Mouse (Mus musculus): ENCODE measurements at regions not wholly inside any gene's neighbourhood (a gene's known extent, or its start where the extent isn't known, plus 50 kb on each side); places are given as distances from the start of the nearest gene placed in this dataset.

GRCm38 (mm10) chr16:30775740-30776700 is 176.5 kb downstream of the Fam43a start:
- DNase-seq (ENCODE audit: low spot score), result no peak

- no peak for DNase-seq (ENCODE audit: low spot score)
Observed at GRCm38 (mm10) chr16:30777416-30777815, 177.9 kb downstream of the Fam43a start.

DNA sequence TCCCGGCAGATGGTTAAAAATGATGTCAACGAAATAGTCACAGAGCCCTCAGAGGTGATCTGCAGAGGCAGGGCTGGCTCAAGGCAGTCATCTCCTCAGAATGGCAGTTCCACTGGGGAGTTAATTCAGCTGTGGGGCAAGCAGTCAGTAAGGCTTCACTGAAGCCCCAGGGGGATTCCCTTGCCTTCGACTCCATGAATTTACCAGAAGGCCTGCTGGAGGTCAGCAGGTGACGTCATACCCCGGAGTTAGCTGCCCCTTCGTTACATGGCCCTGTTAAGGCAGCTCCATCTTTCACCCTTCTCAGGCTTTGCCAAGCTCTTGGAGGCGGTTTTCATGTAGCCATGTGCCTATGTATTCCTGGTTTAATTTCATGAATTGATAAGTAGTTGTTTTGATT is 178.6 kb downstream of the Fam43a start:
- no peak for DNase-seq (ENCODE audit: low spot score)

DNA sequence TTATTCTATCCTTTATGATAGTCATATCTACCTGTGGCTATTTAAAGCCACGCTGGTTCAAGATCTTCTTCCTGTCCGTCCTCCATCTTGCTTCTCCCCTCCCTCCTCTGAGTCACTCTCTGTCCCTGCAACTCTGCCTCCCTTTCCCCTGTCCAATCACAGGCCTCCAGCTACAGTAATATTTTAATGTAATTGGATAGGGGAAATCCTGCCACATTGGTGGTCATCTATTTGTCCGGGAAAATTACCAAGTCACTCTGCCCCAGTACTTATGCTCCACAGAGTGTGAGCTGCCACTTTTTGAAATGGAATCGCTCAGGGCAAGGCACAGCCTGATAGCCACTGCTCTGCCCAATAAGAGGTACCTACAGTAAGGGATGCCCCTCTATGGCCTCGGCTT is 179.4 kb downstream of the Fam43a start:
- DNase-seq (ENCODE audit: low spot score), result no peak

GRCm38 (mm10) chr16:30784261-30784660 is 184.7 kb downstream of the Fam43a start:
- no peak for DNase-seq (ENCODE audit: low spot score)

GRCm38 (mm10) chr16:30784949-30785348 is 185.4 kb downstream of the Fam43a start:
- DNase-seq (ENCODE audit: low spot score), result no peak

- DNase-seq (ENCODE audit: low spot score), result no peak
Observed at GRCm38 (mm10) chr16:30786060-30786459, 186.5 kb downstream of the Fam43a start.

- DNase-seq (ENCODE audit: low spot score), result no peak
Observed at GRCm38 (mm10) chr16:30787351-30787750, 187.8 kb downstream of the Fam43a start.

GRCm38 (mm10) chr16:30788321-30788781 is 188.8 kb downstream of the Fam43a start:
- no peak for DNase-seq (ENCODE audit: low spot score)

DNA sequence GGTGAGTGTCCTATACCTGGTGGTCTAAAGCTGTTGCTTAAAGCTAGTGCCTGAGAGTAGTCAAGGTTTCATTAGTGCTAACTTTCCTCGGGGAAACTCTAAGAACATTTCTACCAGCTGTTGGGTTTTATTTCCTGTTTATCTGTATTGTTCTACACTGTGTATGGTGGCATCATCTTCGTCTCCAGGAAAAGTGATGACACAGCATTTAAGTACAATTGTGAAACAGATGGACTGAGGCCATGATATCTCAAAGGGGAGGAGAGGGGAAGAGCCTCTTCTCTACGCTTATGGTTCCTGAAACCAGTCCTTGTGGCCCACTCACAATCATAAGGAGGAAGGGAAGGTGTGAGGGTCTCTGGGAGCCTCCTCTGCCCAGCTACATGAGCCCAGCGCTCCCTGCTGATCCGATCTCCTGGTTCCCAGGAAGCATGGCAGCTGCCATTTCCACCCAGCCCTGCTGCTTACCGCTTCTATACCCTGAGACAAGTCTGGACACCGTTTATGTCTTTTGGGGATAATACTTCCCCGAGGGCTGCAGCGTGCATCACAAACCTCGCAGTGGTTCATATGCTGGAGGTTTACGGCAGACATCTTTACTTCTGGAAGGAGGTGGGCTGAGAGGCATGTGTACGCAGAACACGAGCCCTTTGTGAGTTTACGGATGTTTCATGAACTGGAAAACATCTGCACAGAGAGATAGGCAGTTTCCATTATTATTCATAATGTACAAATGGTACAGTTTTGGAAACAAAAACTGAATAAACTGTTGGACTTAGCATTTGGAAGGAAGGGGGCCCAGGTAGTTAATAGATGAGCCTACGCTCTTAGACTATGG is 189.6 kb downstream of the Fam43a start:
- no peak for DNase-seq (ENCODE audit: low spot score)

DNA sequence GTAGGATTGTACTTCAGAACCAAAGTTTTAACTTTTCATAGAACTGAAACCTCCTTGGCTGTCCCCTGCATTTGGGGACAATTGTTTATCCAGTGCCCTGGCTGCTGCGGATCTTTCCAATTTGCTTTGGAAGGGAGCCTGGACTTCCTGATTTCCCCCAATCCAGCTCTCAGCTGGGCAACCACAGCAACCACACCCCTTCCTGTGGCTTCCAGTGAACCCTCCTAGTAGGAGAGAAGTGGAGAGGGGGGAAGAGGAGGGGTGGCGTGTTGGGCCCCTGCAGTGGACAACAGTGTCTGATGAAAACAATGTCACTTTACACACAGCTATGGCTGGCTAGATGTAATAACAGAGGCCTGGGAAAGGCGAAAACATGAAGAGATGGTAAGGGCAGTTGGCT is 190.5 kb downstream of the Fam43a start:
- DNase-seq (ENCODE audit: low spot score), result no peak

GRCm38 (mm10) chr16:30790551-30791001 is 191.1 kb downstream of the Fam43a start:
- no peak for DNase-seq (ENCODE audit: low spot score)

DNA sequence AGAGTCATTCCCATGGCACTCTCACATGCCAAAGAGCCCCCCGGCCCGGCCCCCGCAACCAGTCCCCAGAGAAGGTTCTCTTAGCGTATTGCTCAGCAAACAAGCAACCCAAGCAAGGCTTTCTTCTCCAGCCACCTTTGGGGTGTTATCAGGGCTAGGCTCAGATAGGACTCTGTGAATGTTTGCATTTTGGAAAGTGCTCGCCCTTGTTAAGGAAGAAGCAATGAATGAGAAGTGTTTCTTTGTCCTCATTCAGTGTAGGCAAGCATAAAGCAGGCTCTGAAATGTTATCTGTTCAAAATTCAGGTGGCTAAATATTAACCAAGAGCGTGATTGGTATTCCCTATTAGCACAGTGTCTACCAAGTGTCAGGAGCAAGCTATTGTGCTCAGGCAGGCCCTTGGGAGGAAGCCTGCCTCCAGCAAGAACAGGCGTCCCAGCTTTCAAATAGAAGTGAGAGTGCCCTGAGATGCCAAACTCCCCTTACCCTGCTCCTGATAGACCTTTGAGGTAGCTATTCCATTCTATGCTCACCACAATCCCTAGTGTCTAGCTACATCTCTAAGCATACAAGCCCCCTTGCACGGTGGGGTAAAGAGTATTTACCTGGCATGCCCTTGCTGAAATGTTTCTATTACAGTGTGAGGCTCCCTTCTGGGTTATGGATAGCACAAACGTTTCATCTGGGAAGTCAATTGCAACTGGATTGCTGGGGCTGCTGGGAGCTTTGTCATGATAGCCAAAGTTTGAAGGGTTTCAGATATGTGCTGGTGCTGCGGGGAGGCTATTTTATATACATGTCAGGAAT is 191.7 kb downstream of the Fam43a start:
- DNase-seq (ENCODE audit: low spot score), result no peak

GRCm38 (mm10) chr16:30792738-30793377 is 193.3 kb downstream of the Fam43a start:
- DNase-seq (ENCODE audit: low spot score), result no peak

- DNase-seq (ENCODE audit: low spot score), result no peak
Observed at GRCm38 (mm10) chr16:30793378-30793753, 193.8 kb downstream of the Fam43a start.

DNA sequence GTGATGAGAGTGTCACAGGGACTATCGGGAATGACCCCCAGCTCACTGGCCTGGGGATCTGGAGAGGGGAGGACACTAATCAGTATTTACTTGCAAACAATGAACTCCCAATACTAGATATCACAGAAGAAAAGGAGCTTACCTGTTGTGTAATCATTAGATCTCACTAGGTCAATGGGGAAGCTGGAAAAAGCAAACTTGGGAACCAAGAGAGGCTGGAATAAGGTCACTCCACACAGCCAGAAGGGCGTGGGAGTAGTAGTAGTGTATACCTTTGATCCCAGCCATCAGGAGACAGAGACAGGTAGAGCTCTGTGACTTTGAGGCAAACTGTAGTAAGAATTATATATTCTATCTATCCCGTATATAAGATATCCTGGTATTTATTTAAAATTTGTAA is 194.3 kb downstream of the Fam43a start:
- no peak for DNase-seq (ENCODE audit: low spot score)

- DNase-seq (ENCODE audit: low spot score), result no peak
Observed at GRCm38 (mm10) chr16:30795501-30795904, 196.0 kb downstream of the Fam43a start.

DNA sequence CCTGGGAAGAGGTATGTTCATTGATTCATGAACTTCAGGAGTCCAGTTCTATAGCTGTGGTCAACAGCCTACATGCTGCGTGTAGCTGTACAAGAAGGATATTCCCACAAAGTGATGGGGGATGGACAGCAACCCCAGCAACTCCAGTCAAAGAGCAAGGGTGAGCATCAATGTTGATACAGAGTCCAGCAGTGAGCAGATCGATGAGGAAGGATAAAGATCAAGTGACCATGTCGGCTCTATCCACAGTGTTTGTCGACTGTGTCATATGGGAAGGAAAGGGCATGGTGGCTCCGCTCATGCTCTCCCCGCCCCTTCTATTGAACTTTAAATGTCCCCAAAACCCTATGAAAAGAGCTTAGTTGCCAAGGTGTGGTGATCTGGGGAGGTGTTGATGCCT is 196.6 kb downstream of the Fam43a start:
- DNase-seq (ENCODE audit: low spot score), result no peak

GRCm38 (mm10) chr16:30797006-30797405 is 197.5 kb downstream of the Fam43a start:
- no peak for DNase-seq (ENCODE audit: low spot score)

DNA sequence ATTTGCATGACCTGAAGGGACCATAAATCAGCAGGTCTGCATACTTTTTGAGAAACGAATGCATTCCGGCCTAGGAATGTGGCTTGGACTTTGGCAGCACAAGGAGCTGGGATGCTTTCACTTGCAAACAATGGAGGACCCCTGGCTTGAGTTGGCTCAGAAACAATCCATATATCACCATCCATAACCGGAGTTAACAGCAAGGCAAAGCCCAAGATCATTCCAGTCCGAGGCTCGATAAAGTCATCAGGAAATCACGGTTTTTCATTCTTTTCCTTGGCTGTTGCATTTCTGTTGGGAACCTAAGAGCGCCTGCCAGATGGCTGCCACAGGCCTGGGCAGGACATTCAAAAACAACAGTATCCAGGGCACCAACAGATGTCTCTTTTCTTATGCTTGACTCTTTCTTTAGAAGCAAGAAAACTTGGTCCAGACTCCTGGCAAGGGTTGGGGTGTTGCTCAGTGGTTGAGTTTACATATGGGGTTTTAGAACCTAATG is 198.5 kb downstream of the Fam43a start:
- no peak for DNase-seq (ENCODE audit: low spot score)

GRCm38 (mm10) chr16:30798536-30798935 is 199.0 kb downstream of the Fam43a start:
- no peak for DNase-seq (ENCODE audit: low spot score)
